Mouse (Mus musculus) CD4-positive naive resting alpha-beta T cell, adult 76 days (primary cell): ENCODE results near the gene Ttc30b. TPM values are rescaled to one million over a fixed set of nuclear protein-coding genes. Genes with fewer than 3 reads are reported as not detected.

ENCODE experiments used
- total RNA-seq: library from RNA; stranded (reverse); gene quantifications from one replicate; pipeline ENCODE4 v1.2.4, GENCODE M21; 2023

Ttc30b gene
- total RNA-seq, result 1.2 TPM

GRCm38 (mm10) chr2:75938117-75939063, at the start of gene Ttc30b:
Ttc30b (minus strand) TSS chr2:75938585.

GRCm38 (mm10) chr2:75981440-75982081, 43.2 kb upstream of the Ttc30b start, which contains the start of gene Ttc30a1:
Ttc30a1 (minus strand) TSS chr2:75981967.

GRCm38 (mm10) chr2:75977752-75978368, 39.5 kb upstream of the Ttc30b start, which contains the start of gene Ttc30a2:
Ttc30a2 (minus strand) TSS chr2:75978170.

Other genes starting within 250 kb of the Ttc30b start
- 59.4 TPM for gene Nfe2l2, start 233.9 kb downstream of the Ttc30b start, total RNA-seq
- 50.8 TPM for gene Agps, start 106.4 kb downstream of the Ttc30b start, total RNA-seq
- gene Ttc30a2, start 39.6 kb upstream of the Ttc30b start, total RNA-seq, result not detected
- 0.97 TPM for gene Ttc30a1, start 43.4 kb upstream of the Ttc30b start, total RNA-seq